Mouse (Mus musculus): Measurements from ENCODE around the gene Cyp39a1. TPM values are rescaled to one million over a fixed set of nuclear protein-coding genes. Genes with fewer than 3 reads are reported as not detected.

Cyp39a1 gene
- total RNA-seq, 1 experiment from 2014 or later = 17.5 TPM

- ATAC-seq (replicated peaks; ENCODE audit: insufficient number of reproducible peaks, low FRiP score, low TSS enrichment, poor library complexity, severe bottlenecking) = no peak
Observed at GRCm38 (mm10) chr17:43744425-43744824, 77.2 kb downstream of the Cyp39a1 start.

GRCm38 (mm10) chr17:43751146-43751545, 83.9 kb downstream of the Cyp39a1 start:
- no peak for ATAC-seq (replicated peaks; ENCODE audit: insufficient number of reproducible peaks, low FRiP score, low TSS enrichment, poor library complexity, severe bottlenecking)

- no peak for ATAC-seq (replicated peaks; ENCODE audit: insufficient number of reproducible peaks, low FRiP score, low TSS enrichment, poor library complexity, severe bottlenecking)
Observed at GRCm38 (mm10) chr17:43752811-43753210, 85.6 kb downstream of the Cyp39a1 start.

- no peak for ATAC-seq (replicated peaks; ENCODE audit: insufficient number of reproducible peaks, low FRiP score, low TSS enrichment, poor library complexity, severe bottlenecking)
Observed at GRCm38 (mm10) chr17:43754687-43755086, 87.5 kb downstream of the Cyp39a1 start.

GRCm38 (mm10) chr17:43758607-43759259, 91.5 kb downstream of the Cyp39a1 start:
- ATAC-seq (replicated peaks; ENCODE audit: insufficient number of reproducible peaks, low FRiP score, low TSS enrichment, poor library complexity, severe bottlenecking) = no peak

GRCm38 (mm10) chr17:43784531-43784930, 117.3 kb downstream of the Cyp39a1 start:
- ATAC-seq (replicated peaks; ENCODE audit: insufficient number of reproducible peaks, low FRiP score, low TSS enrichment, poor library complexity, severe bottlenecking) = no peak

- no peak for ATAC-seq (replicated peaks; ENCODE audit: insufficient number of reproducible peaks, low FRiP score, low TSS enrichment, poor library complexity, severe bottlenecking)
Observed at GRCm38 (mm10) chr17:43788222-43788621, 121.0 kb downstream of the Cyp39a1 start.

- ATAC-seq (replicated peaks; ENCODE audit: insufficient number of reproducible peaks, low FRiP score, low TSS enrichment, poor library complexity, severe bottlenecking) = no peak
Observed at GRCm38 (mm10) chr17:43789376-43789775, 122.2 kb downstream of the Cyp39a1 start.

GRCm38 (mm10) chr17:43791751-43792150, 124.5 kb downstream of the Cyp39a1 start:
- ATAC-seq (replicated peaks; ENCODE audit: insufficient number of reproducible peaks, low FRiP score, low TSS enrichment, poor library complexity, severe bottlenecking) = no peak

- ATAC-seq (replicated peaks; ENCODE audit: insufficient number of reproducible peaks, low FRiP score, low TSS enrichment, poor library complexity, severe bottlenecking) = no peak
Observed at GRCm38 (mm10) chr17:43794731-43795280, 127.6 kb downstream of the Cyp39a1 start.

Other genes starting within 250 kb of the Cyp39a1 start
- not detected in 3 replicates for gene Mep1a, start 164.6 kb upstream of the Cyp39a1 start, total RNA-seq (2017)
- 0.87 to 2.3 TPM in 2 of 3 replicates, not detected in the other for gene Ankrd66, start 123.8 kb upstream of the Cyp39a1 start, total RNA-seq (2017)
- 148 to 346 TPM (median 288 TPM) in 3 replicates for gene Pla2g7, start 99.3 kb upstream of the Cyp39a1 start, total RNA-seq (2017)
- 0.10 to 0.11 TPM in 2 of 3 replicates, not detected in the other for gene Tdrd6, start 37.1 kb upstream of the Cyp39a1 start, total RNA-seq (2017)
- 2.9 to 7.9 TPM (median 5.0 TPM) in 3 replicates for gene Slc25a27, start 211 bp upstream of the Cyp39a1 start, total RNA-seq (2017)
- not detected in 3 replicates for gene Rcan2, start 133.9 kb downstream of the Cyp39a1 start, total RNA-seq (2017)

Measured in monocyte, adult 5-6 weeks (primary cell).